ENCODE assay signal across 14 mouse cellular contexts in the genomic region with DNA sequence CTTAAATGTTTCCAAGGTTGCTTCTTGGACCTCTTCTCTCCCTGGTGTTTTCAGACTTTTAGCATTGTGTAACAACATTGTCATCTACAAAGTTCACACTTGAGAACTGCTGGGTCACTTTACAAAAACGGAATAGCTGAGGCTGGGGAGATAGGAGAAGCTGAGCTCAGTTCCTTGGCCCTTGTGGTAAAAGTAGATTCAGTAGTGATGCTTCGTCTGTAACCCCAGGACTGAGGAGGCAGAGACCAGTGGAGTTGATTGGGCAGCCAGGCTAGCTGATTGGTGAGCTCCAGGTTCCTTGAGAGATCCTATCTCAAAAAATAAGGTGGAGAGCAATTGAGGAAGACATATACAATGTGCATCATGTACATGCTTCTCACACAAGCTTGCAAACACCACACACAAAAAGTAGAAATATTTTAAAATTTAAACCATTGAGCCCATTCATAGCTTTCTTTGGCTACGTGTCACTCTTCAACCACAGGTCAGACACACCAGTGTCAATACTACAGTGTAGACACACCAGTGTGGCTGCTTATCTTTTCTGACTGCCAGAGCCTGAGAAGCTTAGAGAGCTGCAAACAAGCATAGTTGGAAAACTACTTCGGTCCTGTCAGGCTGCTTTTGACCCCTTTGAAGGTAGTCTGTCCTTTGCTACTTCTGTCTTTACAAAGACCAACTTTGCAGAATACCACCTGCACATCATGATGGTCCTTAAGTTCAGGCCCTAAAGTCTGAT.
DNase-seq lines count a peak whose midpoint lies in the region; ATAC-seq and TF ChIP-seq lines count a peak whose summit lies in the region.
"Had no signal": no experiment of that assay in that cellular context is flagged by ENCODE, and none has a peak within 500 bp of the region (broad histone marks: within the 10 kb centered on the region; RNA-seq: fewer than 3 reads in every experiment).

No protein-coding gene starts in this region.

- no peaks in the 10 kb centered on the region for H3K27me3 ChIP-seq in kidney, adult 2 months (replicated peaks; ENCODE audit: control insufficient read depth, insufficient read depth, low read length)
- no peaks in the 10 kb centered on the region for H3K27me3 ChIP-seq in embryonic facial prominence, embryonic 14.5 days (replicated peaks; ENCODE audit: control insufficient read depth, insufficient read depth, low read length)
- no peaks in the 10 kb centered on the region for H3K27me3 ChIP-seq in liver, embryonic 16.5 days (ENCODE audit: control insufficient read depth, insufficient read depth, low read depth, low read length)

- TF ChIP-seq CTCF in kidney, adult 2 months (conservative IDR thresholded peaks at IDR 0.05; ENCODE audit: insufficient read depth, insufficient read length, low read depth, low read length), result no peak
- TF ChIP-seq CTCF in bone marrow, adult 2 months (IDR thresholded peaks at IDR 0.05; ENCODE audit: control insufficient read depth, insufficient read depth, low read length), result no peak

- no peaks in the 10 kb centered on the region for H3K9me3 ChIP-seq in embryonic facial prominence, embryonic 14.5 days (ENCODE audit: control insufficient read depth, low read length)
- H3K9me3 ChIP-seq in liver, embryonic 16.5 days (replicated peaks; ENCODE audit: control insufficient read depth, low read length), result no peaks in the 10 kb centered on the region

- DNase-seq in kidney, adult 2 months, result no peak
- DNase-seq in kidney, adult 18-20 months, result no peak
- DNase-seq in embryonic facial prominence, embryonic 14.5 days (ENCODE audit: low spot score), result no peak
- no peak for DNase-seq in Muller cell, postnatal 12 days (ENCODE audit: inconsistent ontology term)
- DNase-seq in thymus, postnatal 0 days (ENCODE audit: low spot score), result no peak
- DNase-seq: cerebellum, adult 2 months; gastrocnemius, postnatal 25 days; lung, postnatal 10 days; right cerebral cortex, postnatal 25 days had no signal

- peak overlapping the region; percentile 52; the same call in 1 of the 2 replicates for H3K27ac ChIP-seq in kidney, adult 2 months (ENCODE audit: insufficient read depth, low read depth, low read length)
- H3K27ac ChIP-seq in bone marrow, adult 2 months (ENCODE audit: control insufficient read depth, insufficient read depth, low read depth, low read length, poor library complexity), result peak overlapping the region; percentile 38; the same call in 1 of the 2 replicates
- peak overlapping the region; percentile 39; the same call in 1 of the 2 replicates for H3K27ac ChIP-seq in embryonic facial prominence, embryonic 14.5 days (replicated peaks; ENCODE audit: low read depth, low read length)
- peak overlapping the region; percentile 95 for H3K27ac ChIP-seq in liver, embryonic 16.5 days (ENCODE audit: low read length)
- H3K27ac ChIP-seq: hindbrain, postnatal 0 days; layer of hippocampus, adult 2 months had no signal

- H3K4me3 ChIP-seq in kidney, adult 2 months (ENCODE audit: insufficient read depth, low read depth, low read length), result no peak overlapping the region
- H3K4me3 ChIP-seq in bone marrow, adult 2 months (replicated peaks; ENCODE audit: control insufficient read depth, low read depth, low read length), result no peak overlapping the region
- no peak overlapping the region for H3K4me3 ChIP-seq in embryonic facial prominence, embryonic 14.5 days (ENCODE audit: low read depth, low read length)
- no peak overlapping the region for H3K4me3 ChIP-seq in liver, embryonic 16.5 days (ENCODE audit: low read depth, low read length)
- H3K4me3 ChIP-seq: layer of hippocampus, adult 2 months had no signal

- TF ChIP-seq POLR2A in kidney, adult 2 months (IDR thresholded peaks at IDR 0.05; ENCODE audit: low read depth, low read length), result no peak
- TF ChIP-seq POLR2A in bone marrow, adult 2 months (IDR thresholded peaks at IDR 0.05; ENCODE audit: borderline replicate concordance, control insufficient read depth, low read depth, low read length), result no peak

- WGBS in kidney, adult 2 months, result 88% methylated on average over 4 of the region's 4 CpGs
- 46% methylated on average over 4 of the region's 4 CpGs for WGBS in bone marrow, adult 2 months
- WGBS in embryonic facial prominence, embryonic 14.5 days, result 84% methylated on average over 4 of the region's 4 CpGs
- 18% methylated on average over 4 of the region's 4 CpGs for WGBS in liver, embryonic 16.5 days (ENCODE audit: insufficient replicate concordance)

- no peak overlapping the region for H3K9ac ChIP-seq in embryonic facial prominence, embryonic 14.5 days (ENCODE audit: low read depth, low read length)
- H3K9ac ChIP-seq in liver, embryonic 16.5 days (ENCODE audit: low read depth, low read length), result peak overlapping the region; percentile 60

- 0 out of 2 replicates have a peak, but pooled peaks cover 3% of the 10 kb centered on the region for H3K4me1 ChIP-seq in kidney, adult 2 months (ENCODE audit: control insufficient read depth, insufficient read depth, low read length)
- peaks cover 3% of the 10 kb centered on the region for H3K4me1 ChIP-seq in bone marrow, adult 2 months (ENCODE audit: control insufficient read depth, insufficient read depth, low read length)
- H3K4me1 ChIP-seq in embryonic facial prominence, embryonic 14.5 days (ENCODE audit: control insufficient read depth, insufficient read depth, low read length), result peaks cover 15% of the 10 kb centered on the region
- peaks cover 65% of the 10 kb centered on the region for H3K4me1 ChIP-seq in liver, embryonic 16.5 days (ENCODE audit: control insufficient read depth, low read depth, low read length)

- H3K36me3 ChIP-seq in kidney, adult 2 months (ENCODE audit: control insufficient read depth, insufficient read depth, low read length), result no peaks in the 10 kb centered on the region
- no peaks in the 10 kb centered on the region for H3K36me3 ChIP-seq in embryonic facial prominence, embryonic 14.5 days (ENCODE audit: control insufficient read depth, insufficient read depth, low read length)
- H3K36me3 ChIP-seq in liver, embryonic 16.5 days (ENCODE audit: control insufficient read depth, insufficient read depth), result no peaks in the 10 kb centered on the region

- no peak overlapping the region for H3K4me2 ChIP-seq in embryonic facial prominence, embryonic 14.5 days (ENCODE audit: low read depth, low read length)
- peak overlapping the region; percentile 1; the same call in 1 of the 2 replicates for H3K4me2 ChIP-seq in liver, embryonic 16.5 days (ENCODE audit: low read depth, low read length)

- no peak for ATAC-seq in embryonic facial prominence, embryonic 14.5 days (ENCODE audit: low read depth)
- peak; percentile 62 for ATAC-seq in liver, embryonic 16.5 days (ENCODE audit: low read depth)
- ATAC-seq: forebrain, embryonic 16.5 days; hindbrain, postnatal 0 days had no signal

Comparison
In these comparisons a context has a peak if more than half of its experiments do, and no peak if none do; other contexts are left out.
1. H3K27ac ChIP-seq: peak in every context shown above with its lines; median percentile 95 in liver, embryonic 16.5 days; 52 in kidney, adult 2 months; 39 in embryonic facial prominence, embryonic 14.5 days; 38 in bone marrow, adult 2 months.